Mouse (Mus musculus) forebrain, embryonic 10.5 days (tissue): ENCODE measurements around the gene Cldn2. TPM values are rescaled to one million over a fixed set of nuclear protein-coding genes. Genes with fewer than 3 reads are reported as not detected.

Experiments used
- polyA plus RNA-seq: library from polyadenylated mRNA; unstranded; fragments of >200 nt; fragmentation: Nextera tagmentation; extraction: Ambion mirVana; gene quantifications from 2 replicates; pipeline ENCODE4 v1.2.1, GENCODE M21; 2016

Gene Cldn2
- polyA plus RNA-seq, 1 experiment from 2014 or later, result 0.25 TPM

Other genes with a start within 250 kb of the Cldn2 start
- gene Rnf128, start 237.5 kb upstream of the Cldn2 start, polyA plus RNA-seq, result 1.4 and 2.3 TPM in 2 replicates
- gene Tbc1d8b, start 115.8 kb upstream of the Cldn2 start, polyA plus RNA-seq, result 0.97 and 1.1 TPM in 2 replicates
- 0.25 and 0.32 TPM in 2 replicates for gene Gm15013, start 86.3 kb upstream of the Cldn2 start, polyA plus RNA-seq
- 0.24 TPM in 1 of 2 replicates, not detected in the other for gene Ripply1, start 18.5 kb upstream of the Cldn2 start, polyA plus RNA-seq
- gene Morc4, start 70.8 kb downstream of the Cldn2 start, polyA plus RNA-seq, result 5.2 and 6.5 TPM in 2 replicates
- gene Rbm41, start 197.8 kb downstream of the Cldn2 start, polyA plus RNA-seq, result 5.4 and 5.6 TPM in 2 replicates